Mouse (Mus musculus): ENCODE measurements at regions not wholly inside any gene's neighbourhood (a gene's known extent, or its start where the extent isn't known, plus 50 kb on each side); places are given as distances from the start of the nearest gene placed in this dataset.
"Not testable (repeated sequence)": the region's sequence is repeated elsewhere in the genome, so short reads cannot be mapped to it uniquely, and the experiment has no call there.

DNA sequence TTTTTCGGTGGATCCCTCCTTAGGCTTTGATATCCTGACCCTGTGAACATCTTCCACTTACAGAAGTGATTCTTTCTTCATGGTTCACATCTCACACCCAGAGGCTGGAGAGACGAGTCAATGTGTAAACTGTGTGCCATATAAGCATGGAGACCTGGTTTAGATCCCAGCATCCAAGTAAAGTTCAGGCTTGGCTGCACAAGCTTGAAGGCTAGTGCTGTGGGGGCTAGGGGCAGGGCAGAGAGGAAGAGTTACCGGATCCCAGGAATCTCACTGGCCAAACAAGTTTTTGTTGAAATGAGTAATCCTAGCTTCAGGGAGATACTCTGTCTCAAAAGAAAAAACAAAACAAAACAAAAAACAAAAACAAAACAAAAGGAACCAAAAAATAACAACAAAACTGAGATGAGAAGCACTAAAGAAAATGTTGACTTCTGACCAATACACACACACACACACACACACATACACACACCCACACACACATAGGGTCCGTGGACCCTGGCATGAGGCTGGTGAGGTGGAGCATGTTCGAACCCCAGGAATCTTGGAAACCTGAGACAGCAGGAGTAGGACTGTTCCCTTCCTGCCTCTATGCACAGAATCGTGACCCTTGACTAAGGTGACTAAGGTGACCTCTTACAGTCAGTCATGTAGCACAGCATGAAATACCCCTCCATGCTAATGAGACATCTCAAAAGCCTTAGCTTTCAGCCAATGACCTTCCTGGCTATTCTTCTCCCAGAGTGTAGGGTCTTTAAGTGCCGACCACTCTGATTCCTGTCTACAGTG lies 55.2 kb downstream of the Gm12728 start:
- no peak for DNase-seq (ENCODE audit: low spot score in 2 of 2)

GRCm38 (mm10) chr4:105845998-105846989 lies 56.6 kb downstream of the Gm12728 start:
- not testable (repeated sequence) for DNase-seq (ENCODE audit: low spot score in 2 of 2)

GRCm38 (mm10) chr4:105853086-105853485 lies 63.4 kb downstream of the Gm12728 start:
- no peak for DNase-seq (ENCODE audit: low spot score in 2 of 2)

DNA sequence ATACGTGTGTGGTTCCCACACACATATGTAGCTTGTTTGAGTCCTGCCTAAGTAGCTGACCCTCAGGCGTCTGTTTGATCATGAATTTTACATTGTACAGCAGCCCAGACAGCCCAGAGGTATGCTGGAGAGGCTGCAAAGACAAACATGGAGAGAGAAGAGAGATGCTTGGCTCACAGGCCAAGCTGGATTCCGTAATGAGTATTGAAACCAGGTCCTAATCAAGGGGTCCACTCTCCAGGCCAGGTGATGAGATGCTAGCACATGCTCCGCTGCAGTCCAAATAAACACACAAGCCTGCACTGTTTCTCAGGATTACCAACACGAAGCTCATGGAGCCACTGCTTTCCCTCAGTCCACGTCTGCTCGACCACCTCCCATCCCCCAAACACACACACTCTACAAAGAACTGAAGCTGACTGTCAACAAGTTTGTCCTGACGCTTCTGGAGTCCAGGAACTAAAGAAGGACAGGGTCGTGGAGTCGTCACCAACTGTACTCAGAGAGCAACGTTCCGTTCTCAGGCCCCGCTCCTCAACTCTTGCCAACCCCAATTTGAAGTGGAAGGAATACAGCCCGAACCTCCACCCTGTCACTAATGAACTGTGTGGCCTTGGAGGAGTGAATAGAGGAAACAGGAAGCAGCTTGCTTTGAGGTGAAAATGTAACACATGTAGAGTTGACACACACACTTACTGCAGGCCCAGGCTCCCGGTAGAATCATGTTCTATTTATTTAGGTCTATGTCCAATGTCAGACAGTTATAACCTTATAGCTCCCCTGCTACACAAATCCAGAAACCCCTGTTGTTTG lies 69.6 kb downstream of the Gm12728 start:
- DNase-seq (ENCODE audit: low spot score in 2 of 2) = no peak

- DNase-seq (ENCODE audit: low spot score in 2 of 2) = no peak
These were observed 71.4 kb downstream of the Gm12728 start for GRCm38 (mm10) chr4:105860930-105861653.

DNA sequence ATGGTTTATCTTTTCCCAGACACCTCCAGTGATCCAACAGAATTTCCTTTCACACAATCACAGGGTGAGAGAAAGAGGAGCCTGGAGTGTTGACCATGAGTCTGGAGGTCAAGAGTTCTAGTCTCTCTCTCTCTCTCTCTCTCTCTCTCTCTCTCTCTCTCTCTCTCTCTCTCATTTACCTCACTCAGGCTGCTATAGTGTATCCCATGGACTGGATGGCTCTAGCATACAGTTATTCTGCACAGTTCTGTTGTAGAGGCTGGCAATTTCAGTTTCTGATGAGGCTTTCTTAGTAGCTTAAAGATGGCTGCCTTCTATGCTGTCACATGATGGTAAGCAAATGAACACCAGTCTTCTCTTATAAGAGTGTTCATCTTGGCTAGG lies 72.0 kb downstream of the Gm12728 start:
- DNase-seq (ENCODE audit: low spot score in 2 of 2) = no peak

DNA sequence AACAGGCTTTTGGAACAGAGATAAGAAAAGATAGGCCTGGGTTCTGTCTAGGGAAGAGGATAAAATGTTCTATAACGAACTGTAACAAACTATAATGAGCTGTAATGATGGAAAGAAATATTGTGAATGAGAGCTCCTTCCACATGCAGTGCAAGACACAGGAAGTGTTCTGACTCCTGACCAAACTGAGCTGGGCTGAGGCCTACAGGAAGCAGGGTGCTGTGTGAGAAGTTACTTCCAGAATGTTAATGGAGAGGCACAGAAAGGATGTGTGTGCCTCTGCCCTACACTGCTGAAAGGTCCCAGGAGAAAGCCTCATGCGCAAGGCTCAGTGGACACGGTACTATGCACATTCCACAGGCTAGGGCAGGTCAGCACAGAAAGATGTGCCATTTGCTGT lies 80.8 kb downstream of the Gm12728 start:
- DNase-seq (ENCODE audit: low spot score in 2 of 2) = no peak

GRCm38 (mm10) chr4:105877246-105877645 lies 87.6 kb downstream of the Gm12728 start:
- no peak for DNase-seq (ENCODE audit: low spot score in 2 of 2)

- DNase-seq (ENCODE audit: low spot score in 2 of 2) = no peak
These were observed 90.2 kb downstream of the Gm12728 start for GRCm38 (mm10) chr4:105879891-105880290.

DNA sequence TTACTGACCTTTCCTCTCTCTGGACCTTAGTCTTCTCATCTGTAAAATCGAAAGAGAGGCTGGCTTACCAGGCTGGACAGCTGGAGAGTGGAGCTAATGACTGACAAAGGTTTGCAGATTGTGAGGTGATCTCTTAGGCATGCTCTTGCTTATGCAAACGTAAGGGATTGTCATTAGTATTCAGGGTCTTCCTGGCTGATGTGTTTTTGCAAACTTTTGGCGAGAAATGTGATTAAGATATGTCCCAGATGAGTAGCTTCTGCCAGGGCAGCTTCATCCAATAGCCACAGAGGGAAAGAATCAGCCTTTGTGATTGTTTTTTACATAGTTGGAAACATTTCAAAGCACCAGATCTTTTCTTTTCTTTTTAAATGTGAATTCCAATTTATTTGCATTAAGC lies 95.1 kb downstream of the Gm12728 start:
- no peak for DNase-seq (ENCODE audit: low spot score in 2 of 2)

DNA sequence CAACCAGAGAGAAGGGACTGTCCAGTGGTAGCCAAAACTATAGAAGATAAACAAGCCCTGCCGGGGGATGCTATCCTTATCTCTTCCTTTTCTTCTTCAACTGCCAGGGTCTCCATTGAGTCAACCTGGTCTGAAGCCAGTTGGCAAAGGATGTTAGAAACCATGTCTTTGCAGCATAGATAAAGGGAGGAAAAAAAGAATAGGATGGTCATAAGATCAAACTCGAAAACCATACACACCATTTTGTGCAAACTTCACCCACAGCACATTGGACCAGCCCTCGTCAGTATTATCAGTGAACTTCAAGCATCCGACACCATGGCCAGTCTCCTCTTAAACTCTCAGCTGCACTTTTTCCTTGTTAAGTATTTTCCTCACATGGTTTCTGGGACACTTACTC lies 101.8 kb downstream of the Gm12728 start:
- no peak for DNase-seq (ENCODE audit: low spot score in 2 of 2)

DNA sequence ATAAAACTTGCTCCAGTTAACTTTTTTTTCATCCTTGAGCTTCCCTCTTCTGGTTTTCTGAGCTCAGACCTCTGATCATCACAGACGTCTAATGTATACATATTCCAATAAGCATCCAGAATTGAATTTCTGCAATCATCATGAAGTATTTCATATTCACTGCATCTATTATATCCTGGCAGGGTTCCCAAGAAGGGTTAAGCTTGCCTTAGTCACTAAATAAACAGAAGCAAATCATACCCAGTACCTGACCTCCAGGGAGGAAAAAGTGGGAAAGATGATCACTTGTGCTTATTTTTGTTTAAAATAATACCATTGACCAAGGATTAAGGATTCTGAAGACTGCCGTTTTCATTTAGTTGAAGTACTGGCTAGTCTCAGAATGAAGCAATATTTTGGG lies 102.4 kb downstream of the Gm12728 start:
- DNase-seq (ENCODE audit: low spot score in 2 of 2) = no peak

- no peak for DNase-seq (ENCODE audit: low spot score in 2 of 2)
These were observed 105.4 kb downstream of the Gm12728 start for GRCm38 (mm10) chr4:105895116-105895515.

GRCm38 (mm10) chr4:105898054-105898847 lies 108.6 kb downstream of the Gm12728 start:
- no peak for DNase-seq (ENCODE audit: low spot score in 2 of 2)

- no peak for DNase-seq (ENCODE audit: low spot score in 2 of 2)
These were observed 115.2 kb downstream of the Gm12728 start for GRCm38 (mm10) chr4:105904896-105905295.

DNA sequence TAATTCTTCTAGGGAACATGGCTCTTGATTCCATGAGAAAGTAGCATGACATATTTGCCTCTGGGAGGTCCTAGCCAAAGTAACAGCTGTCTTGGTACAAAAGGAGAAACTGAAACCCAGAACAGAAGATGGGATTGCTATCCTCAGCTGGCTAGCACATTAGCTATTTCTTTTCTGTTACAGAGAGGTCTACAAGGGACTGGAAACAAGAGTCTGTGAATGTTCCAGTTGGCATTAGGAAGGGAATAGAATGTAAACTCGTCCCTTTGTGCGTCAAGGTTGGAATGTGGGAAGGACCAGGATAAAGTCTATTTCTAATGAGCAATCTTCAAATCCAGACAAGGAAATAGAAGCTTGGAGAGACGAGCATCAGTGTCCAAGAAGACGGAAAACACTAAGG lies 116.7 kb downstream of the Gm12728 start:
- DNase-seq (ENCODE audit: low spot score in 2 of 2) = no peak

DNA sequence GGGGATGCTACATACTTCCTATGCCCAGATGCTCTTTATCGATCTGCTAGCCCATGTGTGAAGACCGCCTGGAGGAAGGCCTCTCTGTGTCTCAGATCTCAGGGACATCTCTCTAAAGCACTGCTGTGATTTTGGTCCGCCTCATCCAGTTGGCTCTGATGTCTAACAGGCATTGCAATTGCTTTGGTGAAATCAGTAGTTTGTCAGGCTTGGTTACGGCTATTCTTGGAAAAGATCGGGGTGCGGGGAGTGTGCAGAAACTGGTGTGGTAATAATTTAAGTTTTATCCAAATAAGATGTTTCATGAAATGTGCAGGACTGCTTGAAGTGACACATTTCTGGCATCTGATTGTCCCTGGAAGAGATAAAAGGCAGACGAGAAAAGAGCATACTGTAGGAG lies 117.9 kb downstream of the Gm12728 start:
- no peak for DNase-seq (ENCODE audit: low spot score in 2 of 2)

GRCm38 (mm10) chr4:105908281-105908680 lies 118.6 kb downstream of the Gm12728 start:
- no peak for DNase-seq (ENCODE audit: low spot score in 2 of 2)

GRCm38 (mm10) chr4:105909272-105909671 lies 119.6 kb downstream of the Gm12728 start:
- no peak for DNase-seq (ENCODE audit: low spot score in 2 of 2)

- no peak for DNase-seq (ENCODE audit: low spot score in 2 of 2)
These were observed 121.0 kb downstream of the Gm12728 start for GRCm38 (mm10) chr4:105910666-105911065.
